Mouse (Mus musculus) bone marrow, adult 2 months (tissue): ENCODE data around the gene Taf15. TPM values are rescaled to one million over a fixed set of nuclear protein-coding genes. Genes with fewer than 3 reads are reported as not detected.

Source experiments
- H3K27ac ChIP-seq: fragments of 200-500 bp; 2 replicates; pipeline ENCODE4 v1.5.1; 2012; ENCODE audit warnings: low read depth, mild to moderate bottlenecking, control low read depth, inconsistent platforms, low read length; ENCODE audit not compliant: control insufficient read depth, poor library complexity, insufficient read depth
- H3K4me1 ChIP-seq: fragments of 200-500 bp; 2 replicates; pipeline ENCODE4 v1.6.1; 2011; ENCODE audit warnings: low read length; ENCODE audit not compliant: control insufficient read depth, insufficient read depth
- H3K4me3 ChIP-seq: fragments of 200-500 bp; replicated peaks from 2 replicates; pipeline ENCODE3; 2011; ENCODE audit warnings: mild to moderate bottlenecking, low read depth, low read length, control low read depth; ENCODE audit not compliant: control insufficient read depth
- CTCF ChIP-seq: fragments of 200-500 bp; IDR thresholded peaks from 2 replicates; pipeline ENCODE4 v1.5.1; 2011; ENCODE audit warnings: low read length, control low read depth; ENCODE audit not compliant: control insufficient read depth, insufficient read depth
- POLR2A ChIP-seq: fragments of 200-500 bp; IDR thresholded peaks from 2 replicates; pipeline ENCODE4 v1.6.1; 2011; ENCODE audit warnings: low read depth, mild to moderate bottlenecking, control low read depth, low read length, borderline replicate concordance; ENCODE audit not compliant: control insufficient read depth
- WGBS: fragments of 180-500 bp; shearing (Covaris S2); methylation state at CpG from one replicate; pipeline ENCODE4 v1.1.7; 2018; 5-methylcytosine and 5-hydroxymethylcytosine counted together
- polyA plus RNA-seq: library from polyadenylated mRNA; stranded (reverse); fragments of >200 nt; gene quantifications from 2 replicates; pipeline ENCODE4 v1.2.4, GENCODE M21; 2011; ENCODE audit warnings: low replicate concordance; ENCODE audit not compliant: missing spikeins, insufficient read depth, insufficient read length

Gene Taf15
- 192 and 231 TPM in 2 replicates for polyA plus RNA-seq

DNA sequence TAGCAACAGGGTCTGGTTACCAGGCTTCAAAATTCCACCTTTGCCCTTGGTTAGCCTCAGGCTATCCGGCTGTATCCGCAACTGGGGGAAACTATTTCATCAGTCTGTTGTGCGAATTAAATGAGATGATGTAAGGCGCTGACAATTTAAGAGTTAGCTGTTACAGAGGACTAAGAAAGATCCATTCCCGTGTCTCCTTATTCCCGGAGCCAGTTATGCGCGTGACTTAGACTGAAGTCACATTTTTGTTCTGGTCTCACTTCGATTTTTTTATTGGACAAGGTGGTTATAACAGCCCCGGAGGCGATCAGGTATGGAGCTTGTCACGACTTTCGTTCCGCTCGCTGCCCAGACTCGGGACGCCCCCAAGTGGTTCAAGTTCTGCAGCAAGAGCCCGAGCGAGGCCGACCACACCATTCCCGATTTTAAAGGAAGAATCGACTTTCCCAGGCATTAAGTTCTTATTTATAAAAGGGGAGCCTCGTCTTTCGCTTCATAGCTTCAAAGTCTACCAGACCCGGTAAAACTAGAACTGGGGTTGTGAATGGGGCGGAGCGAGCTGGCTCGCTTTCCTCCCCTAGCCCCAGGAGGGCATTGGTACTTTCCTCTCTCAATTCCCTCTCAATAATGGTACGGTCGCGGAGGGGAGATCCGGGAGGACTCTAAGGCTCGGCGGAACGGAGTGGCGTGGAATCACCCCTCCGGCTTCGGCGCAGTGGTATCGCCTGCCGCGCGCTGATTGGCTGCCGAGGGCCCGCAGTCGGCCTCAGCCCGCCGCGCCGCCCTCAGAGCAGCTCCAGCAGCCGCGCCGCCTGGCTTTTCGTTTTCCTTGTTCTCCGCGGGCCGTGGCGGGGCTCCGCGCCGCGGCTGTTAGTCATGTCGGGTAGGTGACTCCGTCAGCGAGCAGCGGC, at the start of gene Taf15:
TSS of gene Taf15 (plus strand) at position 763 of the 911 bp plus-strand sequence.
- WGBS: 1% methylated on average over 66 of the region's 66 CpGs

DNA sequence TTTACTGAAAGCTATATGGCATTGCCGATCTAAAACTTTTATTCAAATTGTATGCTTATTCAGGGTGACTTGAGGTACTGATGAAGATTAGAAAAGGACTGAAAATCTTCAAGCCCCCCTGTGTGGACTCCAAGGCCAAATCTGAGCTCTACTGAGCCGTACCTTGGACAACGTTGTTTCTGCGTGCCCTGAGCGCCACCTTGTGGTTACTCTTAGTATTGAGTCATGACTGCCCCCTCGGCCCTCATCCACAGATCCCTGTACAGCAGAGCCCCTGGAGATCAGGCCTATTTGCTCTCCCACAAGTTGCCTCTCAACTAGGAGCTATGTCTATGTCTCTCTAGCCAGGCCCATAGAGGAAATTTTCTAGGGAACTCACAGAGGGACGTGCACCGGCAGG, 48.2 kb upstream of the Taf15 start:
- peak; percentile 94 for TF ChIP-seq CTCF
- TF ChIP-seq POLR2A: no peak
- H3K4me3 ChIP-seq: no peak overlapping the region
- WGBS: 11% methylated on average over 8 of the region's 8 CpGs
- no peak overlapping the region for H3K27ac ChIP-seq
- H3K4me1 ChIP-seq: peaks cover 1% of the 10 kb centered on the region; the same call in 1 of the 2 replicates

More for the DNA sequence above, at the start of gene Taf15:
- Histone ChIP-seq H3K27ac (peak within 1 kb of the TSS; percentile 93), H3K4me1 (no peaks in the 10 kb centered on the region; the same call in 1 of the 2 replicates), H3K4me3 (peak within 1 kb of the TSS; percentile 81)
- peak; percentile 57 for TF ChIP-seq CTCF
- peak; percentile 86; the same call in 1 of the 2 replicates for TF ChIP-seq POLR2A

DNA sequence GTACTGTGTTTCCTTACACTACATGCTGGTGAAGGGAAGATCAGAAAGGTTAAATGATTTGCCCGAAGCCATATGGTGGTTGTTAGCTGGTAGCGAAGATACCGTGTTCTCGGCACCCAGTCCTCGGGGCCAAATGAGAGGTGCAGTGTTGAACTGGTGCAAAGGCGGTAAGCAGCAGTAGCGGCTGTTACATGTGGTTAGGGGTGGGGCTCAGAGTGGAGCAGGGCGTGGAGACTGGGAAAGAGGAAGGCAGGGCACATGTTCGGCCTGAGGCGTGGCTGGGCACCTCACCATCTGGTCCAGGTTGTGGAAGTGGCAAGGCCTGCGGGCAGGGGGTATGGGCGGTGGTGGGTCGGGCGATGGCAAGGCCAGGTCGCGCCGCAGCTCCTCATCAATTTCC, 45.9 kb upstream of the Taf15 start:
- WGBS: 4% methylated on average over 17 of the region's 17 CpGs
- Histone ChIP-seq H3K27ac (no peak overlapping the region; the same call in 1 of the 2 replicates), H3K4me3 (peak overlapping the region; percentile 13), H3K4me1 (peaks cover 1% of the 10 kb centered on the region; the same call in 1 of the 2 replicates)
- TF ChIP-seq POLR2A: 0 out of 2 replicates have a peak, but pooled peaks have one; percentile 16
- no peak for TF ChIP-seq CTCF

DNA sequence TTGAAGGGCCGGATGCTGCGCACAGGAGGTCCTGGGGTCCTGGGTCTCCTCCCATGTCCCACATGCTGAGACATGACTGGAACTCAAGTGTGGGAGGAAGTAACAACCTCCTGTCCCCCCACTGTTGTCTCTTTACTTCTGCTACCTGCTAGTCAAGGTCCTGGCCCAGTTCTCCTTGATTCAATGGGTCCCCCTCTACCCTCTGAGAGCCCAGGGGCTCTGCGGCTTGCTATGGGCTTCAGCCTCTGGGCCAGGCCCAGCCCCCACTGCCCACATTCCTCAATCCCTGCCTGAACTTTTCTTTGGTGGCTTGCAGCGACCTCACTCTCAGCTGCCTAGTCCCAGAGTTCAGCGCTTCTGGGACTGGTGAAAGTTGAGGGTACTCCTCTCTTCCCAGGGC, 43.5 kb upstream of the Taf15 start, which contains the start of gene Gas2l2:
TSS of gene Gas2l2 (minus strand) at position 101 of the 400 bp plus-strand sequence.
- Histone ChIP-seq H3K27ac (no peak within 1 kb of the TSS), H3K4me3 (no peak within 1 kb of the TSS), H3K4me1 (peaks cover 1% of the 10 kb centered on the region; the same call in 1 of the 2 replicates)
- WGBS: 81% methylated on average over 5 of the region's 5 CpGs
- TF ChIP-seq CTCF: no peak
- no peak for TF ChIP-seq POLR2A

DNA sequence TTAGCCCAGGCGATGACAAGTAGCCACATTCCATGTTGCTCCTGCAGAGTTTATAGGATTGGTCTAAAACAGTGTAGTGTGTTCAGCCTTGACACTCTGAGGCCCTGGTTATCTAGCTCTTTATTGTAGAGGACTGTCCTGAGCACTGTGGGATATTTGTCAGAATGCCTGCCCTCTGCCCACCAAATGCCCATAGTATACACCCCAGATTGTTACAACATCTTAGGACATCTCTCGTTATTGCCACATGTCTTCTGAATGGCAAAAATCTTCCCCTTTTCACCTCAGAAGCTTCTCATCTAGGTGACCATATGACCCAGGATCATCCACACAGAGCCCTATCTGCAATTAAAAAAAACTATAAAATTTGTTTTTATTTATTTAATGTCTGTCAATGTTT, 40.4 kb upstream of the Taf15 start:
- TF ChIP-seq POLR2A (no peak), CTCF (no peak)
- 56% methylated on average over 2 of the region's 2 CpGs for WGBS
- H3K4me1 ChIP-seq: no peaks in the 10 kb centered on the region; the same call in 1 of the 2 replicates
- H3K27ac ChIP-seq: no peak overlapping the region
- no peak overlapping the region for H3K4me3 ChIP-seq

DNA sequence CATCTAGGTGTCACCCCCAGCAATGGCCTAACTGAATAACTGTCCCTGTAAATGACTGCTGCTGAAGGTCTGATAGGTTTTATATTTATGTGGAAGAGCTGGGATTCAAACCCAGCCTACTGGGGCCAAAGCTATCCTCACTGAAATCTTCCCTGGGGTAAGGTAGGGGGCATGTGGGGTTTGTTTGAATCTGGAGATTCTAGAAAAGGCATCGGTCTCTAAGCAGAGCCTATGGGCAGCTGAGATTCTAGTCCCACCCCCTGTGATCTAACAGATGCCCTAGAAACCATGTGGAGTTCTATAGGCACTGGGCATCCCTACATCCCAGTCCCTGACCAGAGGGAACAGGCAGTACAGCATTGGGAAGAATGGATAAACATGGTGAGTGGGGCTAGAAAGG, 35.5 kb upstream of the Taf15 start, which contains the start of gene 1700020L24Rik:
TSS of gene 1700020L24Rik (plus strand) at position 301 of the 400 bp plus-strand sequence.
- Histone ChIP-seq H3K4me1 (peaks cover 2% of the 10 kb centered on the region), H3K27ac (no peak within 1 kb of the TSS), H3K4me3 (no peak within 1 kb of the TSS)
- WGBS: 86% methylated on average over 1 of the region's 1 CpGs
- TF ChIP-seq POLR2A (no peak), CTCF (no peak)

DNA sequence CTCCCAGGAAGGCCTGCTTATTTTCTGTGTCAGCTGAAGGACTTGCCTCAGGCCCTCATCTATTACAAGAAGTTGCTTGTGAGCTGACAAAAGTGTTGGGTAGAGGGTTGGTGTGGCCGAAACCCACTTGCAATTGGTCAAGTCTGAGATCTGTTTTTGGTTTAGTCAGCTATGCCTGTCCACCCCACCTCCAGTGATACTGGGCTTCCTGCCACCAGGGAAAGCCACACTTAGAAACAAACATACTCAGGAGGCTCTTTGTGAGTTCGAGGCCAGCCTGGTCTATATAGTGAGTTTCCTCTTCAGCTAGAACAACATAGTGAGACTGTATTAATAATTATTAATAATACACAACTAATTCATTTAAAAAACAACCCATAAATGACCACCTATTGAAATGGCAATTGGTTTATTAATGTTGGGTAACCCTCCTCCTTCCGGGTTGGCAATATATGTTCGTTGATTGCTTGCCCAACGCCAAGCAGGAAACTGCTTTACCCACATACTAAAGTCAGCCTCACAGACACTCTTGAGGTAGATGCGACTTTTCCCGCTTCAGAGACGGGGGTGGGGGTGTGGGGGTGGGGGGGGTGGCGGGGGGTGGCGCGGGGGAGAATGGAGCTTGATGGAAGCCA, 33.3 kb upstream of the Taf15 start:
- Histone ChIP-seq H3K4me1 (peaks cover 2% of the 10 kb centered on the region; the same call in 1 of the 2 replicates), H3K4me3 (peak overlapping the region; percentile 42), H3K27ac (peak overlapping the region; percentile 65)
- no peak for TF ChIP-seq CTCF
- 8% methylated on average over 11 of the region's 11 CpGs for WGBS
